Mouse (Mus musculus) neural tube, embryonic 14.5 days (tissue): Measurements from ENCODE around the gene Ift52. TPM values are rescaled to one million over a fixed set of nuclear protein-coding genes. Genes with fewer than 3 reads are reported as not detected.

Experiments
- ATAC-seq: fragments of 200-750 bp; cut with Nextera tagmentation; 2 replicates; pipeline ENCODE4 v1.8.0; 2017; ENCODE audit warnings: low read depth, mild to moderate bottlenecking, moderate TSS enrichment, moderate library complexity
- H3K27ac ChIP-seq: fragments of 300-500 bp; sonication (generic); 2 replicates; pipeline ENCODE4 v1.5.1; 2014; ENCODE audit warnings: low read depth, mild to moderate bottlenecking, control low read depth, low read length, moderate library complexity, mixed read lengths
- H3K27me3 ChIP-seq: fragments of 300-500 bp; sonication (generic); 2 replicates; pipeline ENCODE4 v1.6.1; 2014; ENCODE audit warnings: low read length; ENCODE audit not compliant: control insufficient read depth, insufficient read depth
- H3K36me3 ChIP-seq: fragments of 300-500 bp; sonication (generic); 2 replicates; pipeline ENCODE4 v1.6.1; 2014; ENCODE audit warnings: low read length, mixed read lengths; ENCODE audit not compliant: control insufficient read depth, insufficient read depth
- H3K4me1 ChIP-seq: fragments of 300-500 bp; sonication (generic); 2 replicates; pipeline ENCODE4 v1.6.1; 2014; ENCODE audit warnings: low read length; ENCODE audit not compliant: control insufficient read depth, insufficient read depth
- H3K4me2 ChIP-seq: fragments of 300-500 bp; sonication (generic); 2 replicates; pipeline ENCODE4 v1.6.1; 2014; ENCODE audit warnings: mild to moderate bottlenecking, low read depth, low read length, control low read depth
- H3K4me3 ChIP-seq: fragments of 300-500 bp; sonication (generic); 2 replicates; pipeline ENCODE4 v1.5.1; 2014; ENCODE audit warnings: low read depth, low read length, control low read depth, mixed read lengths
- H3K9ac ChIP-seq: fragments of 300-500 bp; sonication (generic); replicated peaks from 2 replicates; pipeline ENCODE4 v1.6.1; 2014; ENCODE audit warnings: low read depth, mild to moderate bottlenecking, control low read depth, low read length, mixed read lengths
- H3K9me3 ChIP-seq: fragments of 300-500 bp; sonication (generic); 2 replicates; pipeline ENCODE4 v1.6.1; 2016; ENCODE audit warnings: low read length; ENCODE audit not compliant: control insufficient read depth
- WGBS: fragments of 180-500 bp; shearing (Covaris S2); extraction: QIAGEN DNeasy Blood & Tissue Kit; methylation state at CpG from one replicate; pipeline ENCODE4 v1.1.7; 2014; 5-methylcytosine and 5-hydroxymethylcytosine counted together
- polyA plus RNA-seq: library from polyadenylated mRNA; unstranded; fragments of >200 nt; fragmentation: Nextera tagmentation; extraction: Ambion mirVana; gene quantifications from 2 replicates; pipeline ENCODE4 v1.2.1, GENCODE M21; 2014

Gene Ift52
- polyA plus RNA-seq, 1 experiment from 2014 or later, result 36.8 TPM

DNA sequence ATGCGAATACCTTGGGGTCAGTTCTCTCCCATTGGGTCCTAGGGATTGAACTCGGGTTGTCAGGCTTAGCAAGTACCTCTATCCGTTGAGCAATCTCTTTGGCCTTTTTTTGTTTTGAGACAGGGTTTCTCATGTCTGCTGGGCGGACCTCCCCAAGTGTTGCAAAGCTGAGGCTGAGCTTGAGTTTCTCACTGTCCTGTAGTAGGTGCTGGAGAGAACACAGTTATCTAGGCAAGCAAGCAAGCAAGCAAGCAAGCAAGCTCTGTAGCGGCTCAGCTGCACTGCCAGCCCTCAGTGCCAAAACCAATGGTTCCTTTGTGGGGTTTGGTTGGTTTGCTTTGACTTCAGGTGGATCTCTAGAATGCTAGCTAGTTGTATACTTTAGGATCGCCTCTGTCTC, 43.5 kb downstream of the Ift52 start:
- no peaks in the 10 kb centered on the region for H3K36me3 ChIP-seq
- no peaks in the 10 kb centered on the region for H3K27me3 ChIP-seq
- no peak overlapping the region for H3K4me3 ChIP-seq
- H3K4me1 ChIP-seq, result no peaks in the 10 kb centered on the region
- WGBS, result 86% methylated on average over 6 of the region's 6 CpGs
- ATAC-seq, result no peak
- H3K9ac ChIP-seq, result no peak overlapping the region
- H3K4me2 ChIP-seq, result no peak overlapping the region
- no peak overlapping the region for H3K27ac ChIP-seq
- H3K9me3 ChIP-seq, result no peaks in the 10 kb centered on the region

DNA sequence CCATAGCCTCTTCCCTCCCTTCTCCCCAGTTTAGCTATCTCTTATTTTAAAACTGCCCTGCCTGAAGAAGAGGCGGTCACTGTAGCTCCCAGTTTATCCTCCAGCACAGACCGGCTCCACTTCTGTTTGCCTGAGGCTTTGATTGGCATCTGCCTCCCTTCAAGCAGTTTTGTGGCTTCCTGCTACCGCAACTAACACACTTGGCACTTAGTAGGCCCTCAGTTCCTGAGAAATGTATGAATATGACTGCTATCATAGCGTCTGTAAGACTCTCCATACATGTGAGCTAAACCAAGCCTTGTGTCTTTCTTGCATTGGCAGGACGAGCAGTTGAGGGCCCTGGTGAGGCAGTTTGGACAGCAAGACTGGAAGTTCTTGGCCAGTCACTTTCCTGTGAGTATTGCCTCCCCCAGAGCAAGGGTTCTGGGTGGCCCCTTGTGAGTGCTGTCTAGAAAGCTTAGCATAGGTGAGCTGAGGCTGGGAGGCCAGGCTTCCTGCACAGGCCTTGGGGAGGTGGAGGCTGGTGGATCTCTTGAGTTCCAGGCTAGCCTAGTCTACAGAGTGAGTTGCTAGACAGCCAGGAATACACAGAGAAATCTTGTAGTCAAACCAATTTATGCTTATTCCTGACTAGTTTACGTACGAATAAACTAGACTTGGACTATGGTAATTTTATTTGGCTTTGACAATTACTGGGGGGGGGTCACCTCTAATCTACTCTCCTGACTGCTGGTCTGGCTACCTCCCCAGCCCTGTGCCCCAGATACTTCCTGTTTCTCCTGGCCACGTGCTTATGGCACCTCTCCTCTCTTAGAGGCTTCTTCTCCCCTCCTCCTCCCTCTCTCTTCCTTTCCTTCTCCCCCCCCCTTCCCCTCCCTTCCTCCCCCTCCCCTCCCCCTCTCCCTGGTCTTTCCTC, 44.3 kb downstream of the Ift52 start:
- no peak for ATAC-seq
- 85% methylated on average over 8 of the region's 8 CpGs for WGBS

DNA sequence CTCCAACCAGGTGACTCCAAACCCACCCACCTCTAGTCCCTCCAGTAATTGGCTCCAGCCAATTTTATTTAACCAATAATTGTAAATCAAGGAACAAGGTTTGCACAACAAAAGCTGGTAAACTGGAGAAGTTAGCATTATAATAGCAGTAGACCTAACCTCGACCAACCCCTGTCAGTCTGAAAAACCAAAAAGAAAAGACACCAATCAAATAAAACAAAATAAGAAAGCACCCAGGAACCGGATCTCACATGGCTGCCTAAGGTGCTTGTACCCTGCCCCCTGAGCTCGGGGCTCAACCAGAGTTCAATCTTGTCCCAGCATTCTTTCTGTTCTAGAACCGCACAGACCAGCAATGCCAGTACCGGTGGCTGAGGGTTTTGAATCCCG, 45.0 kb downstream of the Ift52 start:
- Histone ChIP-seq H3K36me3 (no peaks in the 10 kb centered on the region), H3K4me2 (no peak overlapping the region), H3K27me3 (no peaks in the 10 kb centered on the region), H3K4me3 (no peak overlapping the region), H3K9ac (no peak overlapping the region), H3K4me1 (no peaks in the 10 kb centered on the region), H3K27ac (no peak overlapping the region), H3K9me3 (no peaks in the 10 kb centered on the region)
- no peak for ATAC-seq
- 57% methylated on average over 6 of the region's 6 CpGs for WGBS

More for the DNA sequence above, 44.3 kb downstream of the Ift52 start:
- Histone ChIP-seq H3K27me3 (no peaks in the 10 kb centered on the region), H3K36me3 (no peaks in the 10 kb centered on the region), H3K9ac (no peak overlapping the region), H3K4me1 (no peaks in the 10 kb centered on the region), H3K27ac (no peak overlapping the region), H3K9me3 (no peaks in the 10 kb centered on the region), H3K4me3 (no peak overlapping the region), H3K4me2 (no peak overlapping the region)

DNA sequence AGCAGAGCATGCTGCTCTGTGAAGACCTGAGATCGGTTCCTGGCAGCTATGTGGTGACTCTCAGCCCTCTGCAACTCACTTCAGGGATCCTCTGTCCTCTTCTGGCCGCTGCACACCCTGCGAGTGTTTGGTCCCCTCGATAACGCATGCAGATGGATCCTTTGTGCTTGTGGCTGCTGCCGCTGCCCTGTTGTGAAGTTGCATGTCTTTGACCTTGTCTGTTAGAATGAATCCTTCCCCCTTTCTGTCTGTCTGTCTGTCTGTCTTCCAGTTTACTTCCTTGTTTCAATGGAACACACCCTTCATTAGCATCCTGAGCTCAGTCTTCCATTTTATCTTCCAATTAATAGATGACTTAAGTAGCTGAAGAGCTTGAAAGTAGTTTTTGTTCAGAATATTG, 49.2 kb downstream of the Ift52 start:
- Histone ChIP-seq H3K4me2 (no peak overlapping the region), H3K9ac (no peak overlapping the region), H3K27me3 (no peaks in the 10 kb centered on the region), H3K9me3 (no peaks in the 10 kb centered on the region), H3K4me1 (no peaks in the 10 kb centered on the region), H3K36me3 (no peaks in the 10 kb centered on the region), H3K4me3 (no peak overlapping the region), H3K27ac (no peak overlapping the region)
- ATAC-seq, result no peak
- WGBS, result 90% methylated on average over 6 of the region's 6 CpGs

DNA sequence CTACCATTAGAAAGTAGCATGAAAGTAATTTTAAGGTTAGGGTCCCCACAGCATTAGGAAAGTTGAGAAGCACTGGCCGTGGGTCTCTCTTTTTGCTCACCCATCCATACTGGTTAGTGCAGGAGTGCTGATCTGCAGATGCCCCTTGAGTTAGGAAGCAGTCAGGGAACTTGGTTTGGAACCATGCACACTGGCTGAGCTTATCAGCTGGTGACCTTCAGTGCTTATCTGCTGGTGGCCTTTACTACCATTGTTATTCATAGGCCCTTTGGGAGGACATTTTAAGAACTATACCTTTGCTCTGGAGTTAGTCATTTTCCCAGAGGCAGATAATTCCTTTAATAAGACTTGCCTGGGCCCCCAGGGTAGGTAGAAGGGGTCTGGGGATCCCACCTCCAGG, 50.1 kb downstream of the Ift52 start:
- WGBS, result 90% methylated on average over 1 of the region's 1 CpGs
- no peaks in the 10 kb centered on the region for H3K36me3 ChIP-seq
- no peak for ATAC-seq

DNA sequence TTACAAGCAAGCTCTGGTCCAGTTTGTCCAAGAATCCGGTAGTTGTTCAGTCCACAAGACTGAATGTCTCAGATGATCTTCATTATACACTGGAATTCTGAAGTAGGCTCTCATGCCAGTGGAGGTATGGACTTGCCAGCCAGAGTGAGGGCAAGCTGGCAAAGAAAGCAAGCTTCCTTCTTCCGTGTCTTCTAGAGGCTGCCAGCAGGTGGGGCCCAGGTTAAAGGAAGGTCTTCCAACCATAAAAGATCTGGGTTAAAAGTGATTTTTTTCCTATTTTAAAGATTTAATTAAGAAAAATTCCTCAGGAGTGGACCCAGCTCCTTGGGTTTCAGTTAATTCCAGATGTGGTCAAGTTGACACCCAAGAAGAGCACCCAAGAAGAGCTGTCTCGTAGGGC, 53.1 kb downstream of the Ift52 start:
- Histone ChIP-seq H3K4me1 (no peaks in the 10 kb centered on the region), H3K9me3 (no peaks in the 10 kb centered on the region), H3K4me2 (no peak overlapping the region), H3K4me3 (no peak overlapping the region), H3K36me3 (no peaks in the 10 kb centered on the region), H3K27me3 (no peaks in the 10 kb centered on the region), H3K27ac (no peak overlapping the region), H3K9ac (no peak overlapping the region)
- 90% methylated on average over 3 of the region's 3 CpGs for WGBS
- ATAC-seq, result no peak

More for the DNA sequence above, 50.1 kb downstream of the Ift52 start:
- Histone ChIP-seq H3K27ac (no peak overlapping the region), H3K27me3 (no peaks in the 10 kb centered on the region), H3K9ac (no peak overlapping the region), H3K9me3 (no peaks in the 10 kb centered on the region), H3K4me2 (no peak overlapping the region), H3K4me3 (no peak overlapping the region), H3K4me1 (no peaks in the 10 kb centered on the region)

DNA sequence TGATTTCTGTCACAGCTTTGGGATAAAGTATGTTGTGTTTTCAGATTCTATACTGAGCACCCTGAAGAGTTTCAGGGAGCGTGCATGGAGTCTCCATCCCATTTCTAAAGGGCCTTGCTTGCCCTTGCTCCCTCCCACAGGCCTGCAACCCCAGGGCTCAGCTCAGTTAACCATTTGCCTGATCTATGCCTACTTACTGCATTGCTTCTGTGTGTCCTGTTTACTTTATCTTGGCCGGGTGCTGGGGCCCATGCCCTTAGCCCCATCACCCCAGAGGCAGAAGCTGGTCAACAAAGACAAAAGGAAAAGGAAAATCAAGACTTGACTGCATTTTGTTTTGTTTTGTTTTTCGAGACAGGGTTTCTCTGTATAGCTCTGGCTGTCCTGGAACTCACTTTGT, 54.4 kb downstream of the Ift52 start:
- WGBS, result 80% methylated on average over 3 of the region's 3 CpGs
- ATAC-seq, result no peak
- H3K36me3 ChIP-seq, result no peaks in the 10 kb centered on the region
- H3K27ac ChIP-seq, result no peak overlapping the region
- no peaks in the 10 kb centered on the region for H3K9me3 ChIP-seq
- H3K27me3 ChIP-seq, result no peaks in the 10 kb centered on the region
- no peak overlapping the region for H3K9ac ChIP-seq
- H3K4me1 ChIP-seq, result no peaks in the 10 kb centered on the region
- H3K4me2 ChIP-seq, result no peak overlapping the region
- no peak overlapping the region for H3K4me3 ChIP-seq

DNA sequence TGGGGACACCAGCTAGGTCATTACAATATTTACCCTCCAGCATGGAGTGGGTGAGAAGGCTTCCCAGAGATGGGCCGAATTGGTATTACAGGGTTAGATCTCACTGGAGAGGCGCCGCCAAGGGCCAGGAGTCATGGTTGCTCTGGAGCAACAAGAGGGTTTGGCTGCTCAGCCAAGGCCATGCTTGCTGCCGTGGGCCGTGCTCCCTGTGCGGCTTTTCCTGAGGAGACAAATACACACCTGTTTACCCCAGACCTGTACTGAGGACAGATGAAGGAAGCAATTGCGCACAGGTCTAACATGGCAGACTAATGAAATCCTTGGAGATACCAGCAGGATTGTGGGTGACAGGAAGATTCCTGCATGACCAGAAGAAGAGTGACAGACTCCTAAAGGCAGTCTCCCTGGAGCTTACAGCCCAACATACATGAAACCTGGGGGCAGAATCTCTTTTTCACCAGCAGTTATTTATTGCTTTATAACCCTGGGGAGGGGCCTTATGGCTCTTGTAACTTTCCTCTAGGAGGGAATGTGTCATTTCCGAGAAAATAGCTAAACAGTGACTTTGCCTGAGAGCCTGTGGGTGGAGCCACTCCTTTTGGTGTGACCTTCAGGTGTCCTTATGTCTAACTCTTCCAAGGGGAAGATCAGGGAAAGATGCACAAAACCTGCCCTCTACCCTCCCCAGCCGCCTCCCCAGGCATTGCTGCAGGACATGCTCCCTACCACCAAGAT, 56.0 kb downstream of the Ift52 start:
- no peak for ATAC-seq

DNA sequence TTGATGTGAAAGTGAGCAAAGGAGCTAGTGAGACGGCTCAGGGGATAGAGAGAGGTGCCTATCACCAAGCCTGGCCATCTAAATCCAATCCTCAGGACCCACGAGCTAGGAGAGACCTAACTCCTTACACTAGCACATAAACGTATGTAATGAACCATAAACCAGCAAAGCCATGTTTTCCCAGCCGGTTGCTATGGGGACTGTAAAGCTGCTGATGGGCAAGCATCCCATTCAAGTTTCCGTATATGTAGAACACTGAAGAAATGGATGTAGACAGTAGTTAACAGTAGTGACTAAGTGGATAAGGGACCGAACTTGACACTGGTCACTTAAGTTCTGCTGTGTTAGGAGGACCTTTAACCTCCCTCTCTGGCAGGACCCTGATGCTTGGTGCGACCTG, 56.9 kb downstream of the Ift52 start:
- H3K4me1 ChIP-seq, result no peaks in the 10 kb centered on the region
- no peak overlapping the region for H3K27ac ChIP-seq
- H3K9ac ChIP-seq, result no peak overlapping the region
- H3K9me3 ChIP-seq, result no peaks in the 10 kb centered on the region
- H3K4me2 ChIP-seq, result no peak overlapping the region
- ATAC-seq, result no peak
- no peak overlapping the region for H3K4me3 ChIP-seq
- WGBS, result 75% methylated on average over 7 of the region's 7 CpGs
- H3K27me3 ChIP-seq, result no peaks in the 10 kb centered on the region
- no peaks in the 10 kb centered on the region for H3K36me3 ChIP-seq

More for the DNA sequence above, 56.0 kb downstream of the Ift52 start:
- Histone ChIP-seq H3K9me3 (no peaks in the 10 kb centered on the region), H3K4me2 (no peak overlapping the region), H3K27ac (no peak overlapping the region), H3K4me3 (no peak overlapping the region), H3K36me3 (no peaks in the 10 kb centered on the region), H3K9ac (no peak overlapping the region), H3K4me1 (no peaks in the 10 kb centered on the region), H3K27me3 (no peaks in the 10 kb centered on the region)
- WGBS, result 80% methylated on average over 9 of the region's 9 CpGs
